Mouse (Mus musculus): ENCODE measurements around the gene Cyct. TPM values are rescaled to one million over a fixed set of nuclear protein-coding genes. Genes with fewer than 3 reads are reported as not detected.
A peak's percentile ranks its signal among the peaks of the same experiment; 100 is the strongest.

Gene Cyct
- polyA plus RNA-seq, 1 experiment from 2014 or later, result not detected

GRCm38 (mm10) chr2:76347839-76348238 lies 12.4 kb downstream of the Cyct start:
- 63% methylated on average over 6 of the region's 6 CpGs for WGBS (ENCODE audit: insufficient replicate concordance)
- no peaks in the 10 kb centered on the region for H3K4me1 ChIP-seq (ENCODE audit: insufficient read depth)
- DNase-seq (no peak), ATAC-seq (no peak)
- H3K27me3 ChIP-seq (ENCODE audit: insufficient read depth, low read length), result no peaks in the 10 kb centered on the region
- no peaks in the 10 kb centered on the region for H3K36me3 ChIP-seq (replicated peaks; ENCODE audit: insufficient read depth, low read length)
- TF ChIP-seq EP300 (IDR thresholded peaks at IDR 0.05; ENCODE audit: low read depth) (no peak), CTCF (IDR thresholded peaks at IDR 0.05; ENCODE audit: low read depth) (no peak)
- no peak overlapping the region for H3K27ac ChIP-seq (ENCODE audit: low read depth)
- H3K9me3 ChIP-seq (ENCODE audit: low read length), result no peaks in the 10 kb centered on the region
- H3K4me3 ChIP-seq (ENCODE audit: low read depth, low read length), result no peak overlapping the region
- no peak overlapping the region for H3K9ac ChIP-seq (replicated peaks)
- H3K4me2 ChIP-seq (ENCODE audit: low read depth, low read length), result no peak overlapping the region

DNA sequence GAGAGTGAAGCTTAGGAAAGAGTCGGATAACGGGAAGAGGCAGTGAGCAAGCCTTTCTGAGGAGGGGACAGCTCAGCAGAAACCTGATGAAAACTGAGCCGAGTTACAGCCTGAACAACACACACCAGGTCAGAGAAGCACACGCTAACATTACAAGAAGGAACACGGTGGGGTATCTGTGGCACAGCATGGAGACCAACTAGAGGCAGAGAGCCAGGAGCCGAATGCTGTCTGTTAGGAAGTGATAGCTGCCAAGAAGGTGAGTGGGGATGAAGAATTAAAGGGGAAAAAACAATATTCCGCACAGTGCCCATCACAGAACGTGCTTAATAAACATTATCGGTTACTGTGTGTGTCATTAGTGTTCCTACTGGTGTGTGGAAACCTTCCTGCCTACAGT lies 18.1 kb downstream of the Cyct start:
- 83% methylated on average over 9 of the region's 9 CpGs for WGBS (ENCODE audit: insufficient replicate concordance)
- no peaks in the 10 kb centered on the region for H3K9me3 ChIP-seq (ENCODE audit: low read length)
- H3K9ac ChIP-seq (replicated peaks), result no peak overlapping the region
- no peaks in the 10 kb centered on the region for H3K36me3 ChIP-seq (replicated peaks; ENCODE audit: insufficient read depth, low read length)
- peaks cover 10% of the 10 kb centered on the region for H3K27me3 ChIP-seq (ENCODE audit: insufficient read depth, low read length)
- no peak overlapping the region for H3K4me2 ChIP-seq (ENCODE audit: low read depth, low read length)
- H3K4me3 ChIP-seq (ENCODE audit: low read depth, low read length), result no peak overlapping the region
- no peak for ATAC-seq
- no peak for DNase-seq
- H3K27ac ChIP-seq (ENCODE audit: low read depth), result no peak overlapping the region
- TF ChIP-seq EP300 (IDR thresholded peaks at IDR 0.05; ENCODE audit: low read depth), result no peak
- no peak for TF ChIP-seq CTCF (IDR thresholded peaks at IDR 0.05; ENCODE audit: low read depth)
- H3K4me1 ChIP-seq (ENCODE audit: insufficient read depth), result no peaks in the 10 kb centered on the region

DNA sequence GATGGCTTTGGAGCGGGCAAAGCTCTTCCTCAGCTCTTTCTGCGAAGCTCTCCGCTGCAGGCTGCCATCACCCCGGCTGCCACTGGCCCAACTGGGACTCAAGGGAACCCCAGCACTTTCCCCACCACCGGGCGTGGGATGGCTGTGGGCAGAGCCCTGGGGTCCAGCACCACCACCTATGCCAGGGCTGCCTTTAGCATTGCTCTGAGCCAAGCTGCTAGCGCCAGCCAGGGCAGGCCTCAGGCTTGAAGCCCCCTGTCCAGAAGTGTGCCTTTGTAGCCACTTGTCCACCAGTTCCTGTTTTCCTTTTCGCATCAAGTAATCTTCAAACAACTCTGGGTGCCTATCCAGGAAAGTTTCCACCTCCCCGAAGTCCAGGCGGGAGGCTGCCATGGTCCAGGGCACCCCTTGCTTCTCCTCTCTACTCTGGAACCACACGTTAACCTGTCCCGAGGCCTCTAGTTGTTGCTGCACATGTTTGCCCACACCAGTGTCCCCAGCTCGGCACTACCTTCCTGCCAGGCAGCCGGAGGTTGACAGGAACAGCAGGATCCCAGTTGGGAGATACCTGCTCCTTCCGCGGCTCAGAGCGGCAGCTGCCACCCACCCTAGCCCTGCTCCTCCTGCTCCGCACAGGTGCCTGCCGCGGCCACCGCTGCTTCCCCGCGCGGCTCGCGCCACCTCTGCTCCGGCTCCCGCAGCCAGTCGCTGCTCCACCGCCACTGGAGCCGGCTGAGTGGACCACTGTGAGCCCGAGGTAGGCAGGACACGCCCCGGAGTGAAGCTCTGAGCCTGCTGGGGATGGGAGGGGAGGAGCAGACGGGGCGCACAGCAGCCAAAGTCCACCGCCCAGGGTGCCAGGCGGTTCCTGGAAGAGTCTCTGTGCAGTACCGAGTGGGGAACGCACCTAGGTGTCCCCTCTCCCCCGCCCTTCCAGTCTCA lies 21.8 kb downstream of the Cyct start, which contains the start of gene Pde11a:
Pde11a (minus strand) TSS at position 560 of the 942 bp plus-strand sequence.
- ATAC-seq (peak; percentile 87), DNase-seq (peak; percentile 61)
- 17% methylated on average over 36 of the region's 41 CpGs for WGBS (ENCODE audit: insufficient replicate concordance)
- H3K4me2 ChIP-seq (ENCODE audit: low read depth, low read length), result peak within 1 kb of the TSS; percentile 65
- no peak for TF ChIP-seq EP300 (IDR thresholded peaks at IDR 0.05; ENCODE audit: low read depth)
- no peak for TF ChIP-seq CTCF (IDR thresholded peaks at IDR 0.05; ENCODE audit: low read depth)
- H3K27me3 ChIP-seq (ENCODE audit: insufficient read depth, low read length), result peaks cover 10% of the 10 kb centered on the region
- H3K36me3 ChIP-seq (replicated peaks; ENCODE audit: insufficient read depth, low read length), result no peaks in the 10 kb centered on the region
- H3K4me3 ChIP-seq (ENCODE audit: low read depth, low read length), result peak within 1 kb of the TSS; percentile 44
- no peaks in the 10 kb centered on the region for H3K9me3 ChIP-seq (ENCODE audit: low read length)
- no peaks in the 10 kb centered on the region for H3K4me1 ChIP-seq (ENCODE audit: insufficient read depth)
- no peak within 1 kb of the TSS for H3K27ac ChIP-seq (ENCODE audit: low read depth)
- no peak within 1 kb of the TSS for H3K9ac ChIP-seq (replicated peaks)

- Histone ChIP-seq H3K27ac (ENCODE audit: low read depth) (no peak overlapping the region), H3K27me3 (ENCODE audit: insufficient read depth, low read length) (peaks cover 10% of the 10 kb centered on the region), H3K9me3 (ENCODE audit: low read length) (no peaks in the 10 kb centered on the region), H3K9ac (replicated peaks) (no peak overlapping the region), H3K4me3 (ENCODE audit: low read depth, low read length) (no peak overlapping the region), H3K4me1 (ENCODE audit: insufficient read depth) (no peaks in the 10 kb centered on the region), H3K36me3 (replicated peaks; ENCODE audit: insufficient read depth, low read length) (no peaks in the 10 kb centered on the region), H3K4me2 (ENCODE audit: low read depth, low read length) (no peak overlapping the region)
- ATAC-seq (no peak), DNase-seq (peak; percentile 13)
- TF ChIP-seq EP300 (IDR thresholded peaks at IDR 0.05; ENCODE audit: low read depth) (no peak), CTCF (IDR thresholded peaks at IDR 0.05; ENCODE audit: low read depth) (peak; percentile 46)
- 65% methylated on average over 5 of the region's 5 CpGs for WGBS (ENCODE audit: insufficient replicate concordance)
These were observed 25.7 kb downstream of the Cyct start for GRCm38 (mm10) chr2:76334596-76334995.

DNA sequence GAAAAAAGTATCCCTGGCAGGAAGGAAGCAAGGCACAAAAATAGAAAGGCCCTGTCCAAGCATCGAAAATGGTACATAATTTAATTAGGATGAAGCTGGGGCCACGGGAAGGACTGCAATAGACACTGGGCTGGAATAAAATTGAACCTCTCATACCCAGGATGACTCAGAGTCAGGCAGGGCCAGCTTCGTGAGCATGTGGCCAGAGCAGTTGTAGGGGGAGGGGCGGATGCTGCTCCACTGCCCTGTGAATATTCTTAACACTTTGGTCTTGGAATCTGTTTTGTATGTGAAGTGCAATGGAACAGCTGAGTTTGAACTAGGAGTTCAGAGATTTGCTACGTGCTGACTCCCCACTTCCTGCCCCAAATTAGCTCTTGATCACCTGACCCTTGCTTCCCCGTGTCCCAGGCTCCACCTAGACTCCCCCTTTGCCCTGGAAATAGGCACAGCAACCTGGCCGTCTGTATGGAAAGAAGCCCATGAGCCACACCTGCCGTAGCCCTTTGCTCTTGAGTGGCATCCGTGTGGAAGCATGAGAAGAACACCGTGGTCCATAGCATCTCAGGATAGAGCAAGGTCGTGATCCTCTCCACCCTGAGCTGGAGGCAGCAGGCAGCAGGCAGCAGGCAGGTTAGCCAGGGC lies 28.0 kb downstream of the Cyct start:
- TF ChIP-seq EP300 (IDR thresholded peaks at IDR 0.05; ENCODE audit: low read depth) (no peak), CTCF (IDR thresholded peaks at IDR 0.05; ENCODE audit: low read depth) (no peak)
- no peaks in the 10 kb centered on the region for H3K4me1 ChIP-seq (ENCODE audit: insufficient read depth)
- DNase-seq (peak; percentile 8), ATAC-seq (no peak)
- 63% methylated on average over 11 of the region's 11 CpGs for WGBS (ENCODE audit: insufficient replicate concordance)
- no peak overlapping the region for H3K4me3 ChIP-seq (ENCODE audit: low read depth, low read length)
- H3K9ac ChIP-seq (replicated peaks), result no peak overlapping the region
- no peaks in the 10 kb centered on the region for H3K27me3 ChIP-seq (ENCODE audit: insufficient read depth, low read length)
- no peak overlapping the region for H3K27ac ChIP-seq (ENCODE audit: low read depth)
- H3K36me3 ChIP-seq (replicated peaks; ENCODE audit: insufficient read depth, low read length), result no peaks in the 10 kb centered on the region
- no peak overlapping the region for H3K4me2 ChIP-seq (ENCODE audit: low read depth, low read length)
- no peaks in the 10 kb centered on the region for H3K9me3 ChIP-seq (ENCODE audit: low read length)

- 82% methylated on average over 5 of the region's 5 CpGs for WGBS (ENCODE audit: insufficient replicate concordance)
- Histone ChIP-seq H3K4me3 (ENCODE audit: low read depth, low read length) (no peak overlapping the region), H3K27ac (ENCODE audit: low read depth) (no peak overlapping the region), H3K27me3 (ENCODE audit: insufficient read depth, low read length) (no peaks in the 10 kb centered on the region), H3K36me3 (replicated peaks; ENCODE audit: insufficient read depth, low read length) (no peaks in the 10 kb centered on the region), H3K4me2 (ENCODE audit: low read depth, low read length) (no peak overlapping the region), H3K9me3 (ENCODE audit: low read length) (no peaks in the 10 kb centered on the region), H3K4me1 (ENCODE audit: insufficient read depth) (no peaks in the 10 kb centered on the region), H3K9ac (replicated peaks) (no peak overlapping the region)
- no peak for ATAC-seq
- peak; percentile 3 for DNase-seq
- TF ChIP-seq EP300 (IDR thresholded peaks at IDR 0.05; ENCODE audit: low read depth), result no peak
- TF ChIP-seq CTCF (IDR thresholded peaks at IDR 0.05; ENCODE audit: low read depth), result no peak
These were observed 30.2 kb downstream of the Cyct start for GRCm38 (mm10) chr2:76330081-76330480.

Measured in liver, postnatal 0 days (tissue).